Mouse (Mus musculus) brain, embryonic 18.5 days (tissue): ENCODE results near the gene Nat8l.
"Not testable (repeated sequence)": the region's sequence is repeated elsewhere in the genome, so short reads cannot be mapped to it uniquely, and the experiment has no call there.

Experiments used
- DNase-seq: peaks from one replicate; pipeline ENCODE4 v3.0.0-alpha.2; 2012; ENCODE audit warnings: low read depth, low spot score

Gene Nat8l

DNA sequence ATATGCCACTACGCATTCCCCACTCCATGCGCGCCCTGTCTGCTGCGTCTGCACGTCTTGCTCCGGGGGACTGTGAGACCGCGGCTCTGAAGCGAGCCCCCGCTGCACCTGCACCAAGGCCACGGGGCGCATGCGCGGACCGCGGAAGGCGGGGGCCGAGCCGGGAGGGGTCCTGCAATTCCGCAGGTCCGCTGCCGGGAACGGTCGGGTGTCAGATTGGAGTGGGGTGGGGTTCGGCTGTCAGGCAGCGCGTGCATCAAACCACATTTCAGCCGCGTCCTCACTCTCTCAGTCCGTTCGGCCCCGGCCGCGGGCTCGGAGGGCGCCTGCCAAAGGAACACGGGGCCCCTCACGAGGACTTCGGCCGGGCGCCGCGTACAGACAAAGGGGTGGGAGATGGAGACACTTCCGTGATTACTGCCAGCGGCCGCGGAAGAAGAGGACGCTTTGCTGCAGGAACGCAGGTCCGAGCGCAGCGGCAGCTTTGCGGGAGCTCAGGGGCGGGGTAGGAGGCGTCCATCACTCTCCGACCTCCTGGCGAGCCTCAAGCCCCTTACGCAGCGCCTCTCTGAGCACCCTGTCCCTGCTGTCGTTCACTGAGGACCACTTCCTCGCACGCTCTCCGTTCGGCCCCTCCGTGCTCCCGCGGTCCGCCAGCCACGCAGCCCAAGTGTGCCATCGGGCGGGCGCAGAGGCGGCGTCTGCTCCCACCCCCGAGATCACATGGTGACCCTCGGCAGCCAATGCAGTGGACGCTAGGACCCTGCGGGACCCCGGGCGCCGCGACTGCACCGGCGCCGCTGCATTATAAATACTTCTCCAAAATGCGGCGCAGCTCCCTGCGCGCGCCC, at the start of gene Nat8l:
Gene Nat8l (plus strand): TSS at position 142 of the 851 bp plus-strand sequence.
- peak; percentile 83 for DNase-seq

DNA sequence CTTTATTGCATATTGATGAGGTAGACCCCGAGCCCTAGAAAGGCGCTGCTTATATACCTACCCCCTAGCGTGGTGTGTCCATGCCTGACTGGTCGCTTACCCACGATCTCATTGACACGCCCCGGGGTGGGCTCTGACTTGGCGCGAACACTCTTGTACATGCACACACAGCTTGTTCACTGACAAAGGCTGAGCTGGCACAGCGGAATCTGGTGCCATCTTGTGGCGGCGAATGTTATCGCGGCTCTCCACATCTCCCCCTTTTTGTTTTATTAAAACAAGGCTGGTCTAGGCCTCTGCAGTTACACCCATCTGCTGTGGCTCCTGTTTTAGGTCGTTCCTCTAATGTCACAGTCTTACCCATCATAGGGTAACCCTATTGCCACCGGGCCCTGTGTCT, 48.7 kb upstream of the Nat8l start:
- DNase-seq = not testable (repeated sequence)

DNA sequence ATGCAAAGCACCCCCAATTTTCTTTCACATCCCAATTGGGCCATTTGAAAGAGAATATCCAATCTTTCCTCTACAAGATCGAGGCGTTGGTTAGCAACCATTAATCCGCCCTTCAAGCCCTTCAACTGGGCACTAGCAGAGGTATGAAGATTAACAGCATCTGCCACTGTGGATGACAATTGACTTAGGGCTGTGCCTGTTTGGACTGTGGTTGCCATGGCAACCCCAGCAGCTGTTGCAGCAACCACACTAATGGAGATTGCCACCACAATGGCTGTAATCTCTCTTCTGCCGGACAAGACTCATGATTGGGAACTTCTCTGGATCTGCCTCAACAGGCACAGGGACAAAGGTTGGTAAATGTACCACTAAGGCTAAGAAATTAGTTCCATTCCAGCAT, 47.5 kb upstream of the Nat8l start:
- DNase-seq = no peak

DNA sequence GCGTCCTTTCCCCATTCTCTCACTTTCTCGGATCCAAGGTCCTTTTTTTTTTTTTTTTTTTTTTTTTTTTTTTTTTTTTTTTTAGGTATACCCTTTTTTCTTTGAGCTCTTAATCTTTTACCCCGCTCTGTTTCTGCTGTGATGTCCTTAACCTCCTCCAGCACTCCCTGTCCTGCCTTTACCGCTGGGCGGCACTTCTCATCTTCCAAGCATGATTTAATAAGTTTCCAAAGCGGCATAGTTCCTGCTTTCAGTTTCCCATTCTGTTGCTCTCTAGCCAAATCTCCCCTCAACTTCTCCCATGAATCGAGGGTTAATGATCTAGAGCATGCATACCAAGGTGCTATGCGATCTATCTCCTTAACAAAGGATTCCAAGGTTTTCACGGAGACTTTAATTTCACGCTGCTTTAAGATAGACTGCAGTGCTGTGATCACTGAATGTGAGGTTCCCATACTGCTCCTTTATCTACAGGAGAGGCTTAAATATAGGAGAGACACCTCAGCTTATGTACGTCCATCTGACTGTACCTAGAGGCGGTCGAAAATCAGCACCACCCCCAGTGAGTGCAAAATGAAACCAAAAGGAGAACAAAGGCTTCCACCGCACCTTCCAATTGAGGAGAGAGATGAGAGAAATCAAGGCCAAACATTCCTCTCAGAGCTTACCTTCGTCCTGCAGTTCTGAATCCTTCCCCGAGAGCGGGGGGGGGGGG, 42.2 kb upstream of the Nat8l start:
- DNase-seq = no peak

DNA sequence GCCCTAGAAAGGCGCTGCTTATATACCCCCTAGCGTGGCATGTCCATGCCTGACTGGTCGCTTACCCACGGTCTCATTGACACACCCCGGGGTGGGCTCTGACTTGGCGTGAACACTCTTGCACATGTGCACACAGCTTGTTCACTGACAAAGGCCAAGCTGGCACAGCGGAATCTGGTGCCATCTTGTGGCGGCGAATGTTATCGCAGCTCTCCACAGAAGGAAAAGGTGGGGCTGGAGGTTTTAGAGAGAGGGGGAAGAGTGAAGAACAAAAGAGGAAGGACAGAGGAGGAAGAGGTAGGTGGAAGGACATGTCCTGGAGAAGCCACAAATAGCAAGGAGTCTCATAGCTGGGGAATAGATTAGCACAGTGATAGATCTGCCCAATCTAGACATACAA, 41.4 kb upstream of the Nat8l start:
- DNase-seq = peak; percentile 59

DNA sequence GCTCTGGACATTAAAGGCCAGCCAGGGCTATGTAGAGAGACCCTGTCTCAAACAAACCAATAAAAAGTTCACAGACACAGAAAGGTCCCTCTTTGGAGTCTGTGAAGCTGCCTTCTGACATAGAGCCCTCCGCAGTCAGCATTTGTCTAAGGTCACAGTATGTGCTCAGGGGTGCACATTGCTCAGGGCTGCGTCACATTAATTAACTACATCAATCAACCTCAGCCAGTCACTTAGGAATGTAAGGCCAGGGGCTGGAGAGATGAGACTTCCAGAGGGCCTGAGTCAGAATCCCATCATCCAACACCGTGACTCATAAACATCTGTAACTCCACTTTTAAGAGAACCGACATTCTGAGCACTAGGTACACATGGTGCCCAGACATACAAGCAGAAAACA, 39.9 kb upstream of the Nat8l start:
- DNase-seq = no peak

DNA sequence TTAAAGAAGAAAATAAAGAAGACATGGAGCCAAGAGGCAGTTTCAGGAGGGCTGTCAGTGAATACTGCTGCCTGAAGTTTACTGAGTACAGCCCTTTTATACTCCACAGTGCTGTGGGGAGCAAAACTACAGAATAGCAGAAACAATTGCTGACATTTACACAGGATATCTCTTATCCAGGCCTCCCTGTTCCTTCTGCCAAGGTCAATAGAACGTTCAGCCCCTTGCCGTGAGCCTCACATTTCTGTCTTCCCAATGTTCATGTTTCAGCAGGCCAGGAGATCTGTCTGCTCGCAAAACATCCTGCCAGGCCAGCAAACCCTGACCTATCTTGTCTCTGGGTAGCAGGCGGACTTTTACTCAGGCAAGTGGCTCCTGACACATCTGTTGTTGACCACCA, 36.4 kb upstream of the Nat8l start:
- no peak for DNase-seq

DNA sequence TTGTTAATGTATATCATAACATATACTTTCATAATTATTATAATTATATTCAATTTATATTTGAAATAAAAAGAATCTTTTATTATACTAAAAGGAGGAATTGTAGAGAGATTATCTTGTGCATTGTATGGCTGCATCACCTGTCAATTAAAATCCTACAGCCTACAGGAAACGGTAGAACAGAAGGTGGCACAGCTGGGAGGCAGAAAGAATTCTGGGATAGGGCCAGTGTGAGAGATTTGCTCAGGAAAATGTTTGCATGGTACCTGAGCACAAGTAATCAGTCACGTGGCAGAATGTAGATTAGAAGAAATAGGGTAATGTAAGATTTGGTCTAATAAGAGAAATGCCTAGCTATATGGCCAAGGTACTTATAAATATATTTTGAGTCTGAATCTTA, 21.0 kb upstream of the Nat8l start:
- DNase-seq = no peak

DNA sequence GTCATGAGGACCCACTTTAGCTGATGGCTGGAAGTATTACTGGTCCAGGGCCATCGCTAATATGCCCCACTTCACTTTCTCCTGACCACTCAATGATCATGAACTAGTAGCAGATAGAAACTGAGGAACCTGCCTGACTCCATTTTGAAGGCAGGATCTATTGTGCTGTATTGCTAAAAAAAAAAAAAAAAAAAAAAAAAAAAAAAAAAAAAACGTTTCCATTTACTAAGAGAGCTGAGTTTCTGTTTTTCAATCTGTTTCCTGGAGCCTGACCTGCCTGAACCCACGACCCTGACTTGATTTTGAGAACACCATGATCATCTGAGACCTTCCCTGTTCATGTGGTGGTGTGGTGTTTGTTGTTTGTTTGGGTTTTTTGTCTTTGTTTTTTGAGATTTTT, 19.5 kb upstream of the Nat8l start:
- no peak for DNase-seq

DNA sequence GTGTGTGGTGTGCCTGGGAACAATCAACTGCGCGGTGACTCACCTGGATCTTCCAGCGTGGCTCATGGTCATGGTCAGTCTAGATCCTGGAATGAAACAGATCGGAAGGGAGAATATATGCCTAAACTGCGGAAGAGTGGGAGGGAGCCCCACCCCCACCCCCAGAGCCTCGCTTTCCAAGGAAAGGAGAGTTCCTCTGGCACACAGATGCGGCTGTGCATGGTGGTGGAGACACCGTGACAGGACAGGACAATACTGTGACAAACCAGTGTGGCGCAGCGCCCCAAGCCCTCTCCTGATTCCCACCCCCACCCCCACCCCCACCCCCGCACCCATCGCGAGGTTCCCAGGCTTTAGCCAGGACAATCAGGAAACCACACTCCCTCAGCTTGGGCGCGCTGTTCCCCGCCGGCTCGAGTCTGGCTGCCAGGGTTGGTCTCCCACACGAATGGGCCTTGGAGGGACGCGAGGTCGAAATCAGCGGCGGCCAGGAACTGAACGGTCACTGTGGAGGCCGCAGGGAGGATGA, 13.0 kb upstream of the Nat8l start:
- no peak for DNase-seq

DNA sequence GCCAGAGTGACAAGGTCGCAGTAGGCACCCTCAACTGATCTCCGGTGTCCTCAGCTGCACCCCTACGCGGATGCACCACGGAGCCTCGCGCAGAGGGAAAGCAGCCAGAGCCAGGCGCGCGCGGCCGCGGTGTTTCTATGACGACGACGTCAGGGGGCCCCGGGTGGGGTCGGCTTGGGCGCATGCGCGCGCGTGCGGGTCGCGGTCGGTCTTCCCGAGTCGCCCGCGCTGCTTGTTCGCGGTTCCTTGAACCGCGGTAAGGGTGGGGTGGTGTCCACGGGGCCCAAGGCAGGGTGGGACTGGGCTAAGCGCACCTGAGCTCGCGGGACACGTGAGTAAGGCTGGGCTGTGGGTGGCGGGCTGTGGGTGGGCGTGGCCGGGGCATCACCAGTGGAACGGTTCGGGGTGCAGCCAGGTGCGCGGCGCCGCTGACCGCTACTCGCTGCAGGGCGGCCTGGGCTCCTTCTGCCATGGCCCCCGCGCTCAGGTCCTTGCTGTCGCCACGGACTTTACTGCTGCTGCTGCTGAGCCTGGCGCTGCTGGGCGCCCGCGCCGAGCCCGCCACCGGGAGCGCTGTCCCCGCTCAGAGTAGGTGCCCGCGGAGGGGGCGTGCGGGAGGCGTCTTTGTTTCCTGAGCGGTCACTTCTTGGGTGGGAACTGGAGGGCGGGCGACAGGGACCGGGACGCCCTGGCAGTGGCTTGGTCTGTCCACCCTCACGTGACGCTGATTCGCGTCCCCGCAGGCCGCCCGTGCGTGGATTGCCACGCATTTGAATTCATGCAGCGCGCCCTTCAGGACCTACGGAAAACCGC, 12.3 kb upstream of the Nat8l start, which contains the start of gene Gm1673:
Gene Gm1673 (plus strand): TSS at position 125 of the 813 bp plus-strand sequence.
- DNase-seq = peak; percentile 74

DNA sequence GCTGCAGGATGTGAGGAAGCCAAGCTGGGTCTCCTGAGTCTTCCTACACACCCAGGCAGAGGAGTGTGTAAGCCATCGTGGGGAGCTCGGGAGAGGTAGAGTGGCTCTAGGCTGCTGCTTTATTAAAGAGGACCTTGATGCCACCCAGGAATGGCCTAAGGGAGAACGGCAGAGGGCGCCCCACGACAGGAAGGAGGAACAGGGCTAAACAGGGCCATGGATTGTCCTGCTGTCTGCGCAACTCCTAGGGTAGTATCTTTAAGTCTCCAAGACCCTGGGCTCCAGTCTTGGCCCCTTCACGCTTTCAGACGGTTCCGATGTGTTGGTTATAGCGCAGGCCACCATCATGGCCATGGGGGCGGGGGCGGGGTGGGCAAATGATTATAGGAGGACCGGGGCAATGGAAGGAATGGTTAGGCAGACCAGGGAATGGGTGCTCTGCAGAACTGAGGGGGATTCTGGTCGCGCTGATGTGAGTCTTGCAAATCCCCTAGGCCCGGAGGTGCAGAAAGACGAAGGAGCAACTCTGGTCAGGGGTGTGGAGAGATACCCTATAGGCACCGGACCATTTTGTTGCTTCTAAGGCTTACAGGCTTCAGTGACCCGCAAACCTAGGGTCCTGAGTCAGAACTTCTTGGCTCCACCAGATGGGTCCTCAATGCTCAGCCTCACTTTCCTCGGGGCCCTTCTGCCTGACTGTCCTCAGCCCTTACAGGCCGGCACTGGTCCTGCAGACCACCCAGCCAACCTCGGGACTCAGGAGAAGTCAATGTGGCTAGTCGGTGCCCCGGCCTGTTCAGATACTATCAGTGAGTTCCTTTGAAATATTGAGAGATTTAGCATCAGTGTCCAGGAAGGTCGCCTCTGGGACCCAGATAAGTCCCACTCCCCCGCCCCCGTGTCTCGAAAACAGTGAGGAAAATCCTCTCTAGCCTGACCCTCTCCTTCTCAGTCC, 836 bp upstream of the Nat8l start:
- no peak for DNase-seq

DNA sequence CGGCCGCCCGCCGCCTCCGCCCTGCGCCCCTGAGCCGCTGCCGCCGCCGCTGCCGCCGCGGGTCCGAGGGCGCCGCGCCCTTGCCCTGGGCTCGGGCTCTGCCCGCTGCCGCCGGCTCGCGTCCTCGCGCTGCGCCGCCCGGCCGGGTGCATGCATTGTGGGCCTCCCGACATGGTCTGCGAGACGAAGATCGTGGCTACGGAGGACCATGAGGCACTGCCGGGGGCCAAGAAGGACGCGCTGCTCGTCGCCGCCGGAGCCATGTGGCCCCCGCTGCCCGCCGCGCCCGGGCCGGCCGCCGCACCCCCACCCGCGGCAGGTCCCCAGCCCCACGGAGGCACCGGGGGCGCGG, 886 bp downstream of the Nat8l start:
- DNase-seq = no peak

DNA sequence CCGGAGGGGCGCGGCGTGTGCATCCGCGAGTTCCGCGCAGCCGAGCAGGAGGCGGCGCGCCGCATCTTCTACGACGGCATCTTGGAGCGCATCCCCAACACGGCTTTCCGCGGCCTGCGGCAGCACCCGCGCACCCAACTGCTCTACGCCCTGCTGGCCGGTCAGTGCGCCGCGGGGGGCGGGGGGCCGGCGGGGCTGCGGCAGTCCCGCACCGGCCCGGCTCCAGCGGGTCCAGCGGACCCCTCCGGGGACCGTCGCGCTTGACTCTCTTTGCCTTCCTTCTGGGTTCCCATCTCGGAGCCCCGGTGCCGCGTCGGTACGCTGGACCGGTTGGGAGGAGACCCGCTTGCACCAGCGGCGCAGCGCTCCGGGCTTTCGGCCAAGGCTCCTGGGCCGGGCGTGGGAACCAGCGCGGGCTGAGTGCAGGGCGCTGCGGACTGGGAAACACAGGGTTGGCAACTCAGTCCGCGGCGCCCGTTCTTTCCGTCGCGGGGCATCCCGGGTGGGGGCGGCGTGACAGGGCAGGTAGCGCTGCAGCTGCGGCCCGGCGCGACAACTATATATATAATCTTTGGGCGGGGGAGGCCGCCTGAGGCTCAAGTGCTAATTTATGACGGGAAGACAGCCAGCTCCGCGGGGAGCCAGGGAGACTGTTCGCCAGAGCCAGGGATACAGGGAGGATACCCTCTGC, 1.4 kb downstream of the Nat8l start:
- no peak for DNase-seq

DNA sequence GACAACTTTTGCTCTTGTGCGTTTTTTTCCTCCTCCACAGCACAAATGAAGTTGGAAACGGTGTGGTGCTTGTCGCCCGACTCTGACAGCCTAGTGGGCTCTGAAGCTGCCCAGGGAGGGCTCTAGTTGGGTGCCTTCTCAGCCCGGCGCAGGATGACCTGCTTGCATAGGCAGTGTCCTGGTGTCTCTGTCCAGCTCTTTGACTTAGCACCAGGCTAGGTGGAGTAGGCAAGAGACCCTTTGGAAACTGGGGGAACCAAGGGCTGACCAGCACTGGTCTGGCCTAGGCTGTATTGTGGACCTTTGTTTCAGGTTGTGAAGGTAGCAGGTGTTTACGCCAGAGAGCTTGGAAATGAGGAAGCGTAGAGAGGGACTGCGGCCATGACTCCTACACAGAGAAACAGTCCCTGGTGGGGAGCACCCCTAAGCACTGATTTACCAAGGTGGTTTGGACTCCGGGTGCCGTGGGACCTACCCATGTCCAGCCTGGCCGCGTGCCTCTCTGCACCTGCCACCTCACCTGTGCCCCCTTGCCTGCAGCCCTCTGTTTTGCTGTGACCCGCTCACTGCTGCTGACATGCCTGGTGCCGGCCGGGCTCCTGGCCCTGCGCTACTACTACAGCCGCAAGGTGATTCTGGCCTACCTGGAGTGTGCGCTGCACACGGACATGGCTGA, 2.2 kb downstream of the Nat8l start:
- DNase-seq = no peak

DNA sequence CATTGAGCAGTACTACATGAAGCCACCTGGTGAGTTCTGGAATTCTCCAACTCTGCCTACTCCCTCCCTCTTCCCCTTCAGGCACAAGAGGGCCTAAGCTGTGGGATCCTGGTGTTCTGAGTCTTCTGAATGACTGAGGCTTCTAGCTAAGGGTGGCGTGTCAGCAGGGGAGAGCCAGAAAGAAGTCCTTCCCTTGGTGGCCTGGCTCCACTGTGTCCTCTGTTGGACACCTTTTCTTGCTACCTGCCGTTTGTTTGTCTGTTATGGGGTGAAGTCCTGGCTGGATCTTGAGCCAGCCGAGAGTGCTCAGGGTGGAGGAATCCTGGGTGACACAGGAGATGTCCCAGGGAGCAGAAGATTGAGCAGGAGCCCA, 2.7 kb downstream of the Nat8l start:
- no peak for DNase-seq

DNA sequence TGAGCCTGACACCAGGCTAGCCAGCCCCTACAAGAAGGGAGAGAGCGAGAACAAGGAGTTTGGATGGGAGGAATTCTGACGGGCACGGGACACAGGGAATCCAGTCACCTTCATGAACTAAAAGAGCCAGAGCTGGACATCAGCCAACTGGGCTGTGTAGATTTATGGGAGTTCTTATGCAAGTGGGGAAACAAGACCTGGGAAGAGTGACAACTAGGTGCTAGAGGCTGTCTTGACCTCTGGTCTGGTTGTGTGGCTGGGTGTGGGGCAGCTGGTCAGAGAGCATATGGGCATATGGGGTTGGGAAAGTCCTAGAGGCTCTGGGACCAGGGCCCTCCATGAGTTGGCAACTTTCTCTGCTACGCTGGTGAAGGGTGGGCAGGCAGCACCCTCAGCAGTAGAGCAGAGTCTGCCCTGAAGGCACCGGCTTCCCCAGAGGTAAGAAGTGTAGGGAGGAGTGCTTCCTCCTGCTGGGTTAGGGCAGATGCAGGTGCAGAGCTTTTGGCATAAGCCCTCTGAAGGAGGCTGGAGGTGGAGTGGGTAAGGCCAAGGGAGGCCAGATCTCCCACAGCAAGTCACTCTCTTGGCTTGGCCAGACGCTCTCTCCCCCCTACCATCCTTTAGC, 3.8 kb downstream of the Nat8l start:
- no peak for DNase-seq

DNA sequence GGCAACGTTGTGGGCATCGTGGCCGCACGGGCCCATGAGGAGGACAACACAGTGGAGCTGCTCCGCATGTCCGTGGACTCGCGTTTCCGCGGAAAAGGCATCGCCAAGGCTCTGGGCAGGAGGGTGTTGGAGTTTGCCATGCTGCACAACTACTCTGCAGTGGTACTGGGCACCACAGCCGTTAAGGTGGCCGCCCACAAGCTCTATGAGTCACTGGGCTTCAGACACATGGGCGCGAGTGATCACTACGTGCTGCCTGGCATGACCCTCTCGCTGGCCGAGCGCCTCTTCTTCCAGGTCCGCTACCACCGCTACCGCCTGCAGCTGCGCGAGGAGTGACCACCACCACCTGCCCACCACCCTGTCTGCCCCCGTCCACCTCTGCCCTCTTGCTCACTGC, 5.0 kb downstream of the Nat8l start:
- no peak for DNase-seq

DNA sequence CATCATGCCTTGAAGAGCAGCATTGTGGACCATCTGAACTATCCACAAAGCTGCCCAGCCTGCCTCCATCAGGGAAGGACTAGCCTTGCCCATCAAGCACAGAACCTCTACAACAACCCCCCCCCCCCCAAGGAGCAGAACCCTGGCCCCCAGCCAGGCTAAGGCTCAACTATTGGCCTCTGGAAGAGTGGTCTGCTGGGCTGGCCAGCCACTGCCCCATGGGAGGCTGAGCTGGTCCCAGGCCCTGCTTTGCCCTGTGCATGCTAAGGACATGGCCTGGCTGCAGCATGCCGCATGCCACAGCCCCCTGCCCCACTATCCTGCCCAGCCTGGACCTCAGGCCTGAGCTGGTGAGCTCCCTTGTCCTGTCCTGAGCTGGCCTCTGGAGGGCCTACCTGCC, 5.6 kb downstream of the Nat8l start:
- DNase-seq = no peak
